Mouse (Mus musculus) heart, adult 2 months (tissue): Measurements from ENCODE around the gene Slc6a6. TPM values are rescaled to one million over a fixed set of nuclear protein-coding genes. Genes with fewer than 3 reads are reported as not detected.
A peak's percentile ranks its signal among the peaks of the same experiment; 100 is the strongest.

ENCODE experiments used
- DNase-seq, 2 experiments: peaks; one replicate each; pipeline ENCODE4 v3.0.0; 2021
- H3K27ac ChIP-seq: fragments of 200-600 bp; 2 replicates; pipeline ENCODE4 v1.8.1; 2022
- H3K27me3 ChIP-seq: fragments of 200-500 bp; 2 replicates; pipeline ENCODE4 v1.6.1; 2012; ENCODE audit warnings: mild to moderate bottlenecking, low read length, inconsistent platforms, mixed read lengths; ENCODE audit not compliant: control insufficient read depth, insufficient read depth
- H3K36me3 ChIP-seq: fragments of 200-500 bp; 2 replicates; pipeline ENCODE4 v1.6.1; 2012; ENCODE audit warnings: low read length, inconsistent platforms; ENCODE audit not compliant: control insufficient read depth, insufficient read depth
- H3K4me1 ChIP-seq: fragments of 200-500 bp; 2 replicates; pipeline ENCODE4 v1.6.1; 2011; ENCODE audit warnings: low read length; ENCODE audit not compliant: control insufficient read depth, insufficient read depth
- H3K4me3 ChIP-seq: fragments of 200-600 bp; 2 replicates; pipeline ENCODE4 v1.8.1; 2022
- H3K79me2 ChIP-seq: fragments of 200-500 bp; replicated peaks from 2 replicates; pipeline ENCODE4 v1.6.1; 2012; ENCODE audit warnings: mild to moderate bottlenecking, inconsistent platforms, low read length, moderate library complexity, mixed read lengths; ENCODE audit not compliant: control insufficient read depth, insufficient read depth
- H3K9ac ChIP-seq: fragments of 200-500 bp; 2 replicates; pipeline ENCODE4 v1.6.1; 2012; ENCODE audit warnings: low read depth, mild to moderate bottlenecking, control low read depth, inconsistent platforms, low read length, mixed read lengths
- CTCF ChIP-seq: fragments of 200-600 bp; IDR thresholded peaks from 2 replicates; pipeline ENCODE4 v1.8.1; 2022; ENCODE audit warnings: antibody characterized with exemption, mild to moderate bottlenecking, moderate library complexity
- EP300 ChIP-seq: fragments of 200-500 bp; IDR thresholded peaks from 2 replicates; pipeline ENCODE4 v1.6.1; 2011; ENCODE audit warnings: low read depth, low read length, control low read depth; ENCODE audit not compliant: insufficient read depth
- POLR2A ChIP-seq: fragments of 200-500 bp; IDR thresholded peaks from 2 replicates; pipeline ENCODE4 v1.6.1; 2011; ENCODE audit warnings: mild to moderate bottlenecking, low read depth, low read length, control low read depth; ENCODE audit not compliant: insufficient read depth
- WGBS: fragments of 180-500 bp; shearing (Covaris S2); methylation state at CpG from one replicate; pipeline ENCODE4 v1.1.7; 2018; 5-methylcytosine and 5-hydroxymethylcytosine counted together
- intact Hi-C: fragments of 180-260 bp; cut with DNase I; formaldehyde crosslinking; loops from one replicate; pipeline ENCODE4 v1.15.1; 2025
- polyA plus RNA-seq: library from polyadenylated mRNA; depleted of rRNA; stranded (reverse); fragments of >200 nt; gene quantifications from 2 replicates; pipeline ENCODE4 v1.2.3, GENCODE M21; 2012
- total RNA-seq, 2 experiments: library from RNA; stranded (reverse); gene quantifications; 2 replicates each; pipeline ENCODE4 v1.2.3; 2021

Slc6a6 gene
- total and polyA plus RNA-seq, 3 experiments, result 56.4 to 96.9 (median 86.2) TPM

GRCm38 (mm10) chr6:91706072-91706776 is 22.4 kb downstream of the Slc6a6 start:
- Histone ChIP-seq H3K79me2 (no peaks in the 10 kb centered on the region), H3K9ac (no peak overlapping the region), H3K36me3 (no peaks in the 10 kb centered on the region), H3K27me3 (no peaks in the 10 kb centered on the region), H3K4me1 (no peaks in the 10 kb centered on the region), H3K4me3 (no peak overlapping the region), H3K27ac (no peak overlapping the region)
- 85% methylated on average over 13 of the region's 13 CpGs for WGBS
- intact Hi-C loops, result no loop called here
- peak in 1 of 2 experiments; percentile 17 for DNase-seq
- TF ChIP-seq POLR2A, result no peak
- no peak for TF ChIP-seq EP300
- TF ChIP-seq CTCF, result no peak

- TF ChIP-seq CTCF (no peak), EP300 (no peak), POLR2A (no peak)
- no peak overlapping the region for H3K4me3 ChIP-seq
- H3K79me2 ChIP-seq, result no peaks in the 10 kb centered on the region
- DNase-seq, result no peak
- no peak overlapping the region for H3K27ac ChIP-seq
- no peak overlapping the region for H3K9ac ChIP-seq
- 94% methylated on average over 8 of the region's 8 CpGs for WGBS
- no peaks in the 10 kb centered on the region for H3K27me3 ChIP-seq
- no peaks in the 10 kb centered on the region for H3K36me3 ChIP-seq
- intact Hi-C loops, result no loop called here
- peaks cover 6% of the 10 kb centered on the region for H3K4me1 ChIP-seq
These were observed 23.5 kb downstream of the Slc6a6 start for GRCm38 (mm10) chr6:91707276-91707885.

GRCm38 (mm10) chr6:91707886-91708564 is 24.2 kb downstream of the Slc6a6 start:
- no peak overlapping the region for H3K27ac ChIP-seq
- H3K27me3 ChIP-seq, result no peaks in the 10 kb centered on the region
- peaks cover 3% of the 10 kb centered on the region; the same call in 1 of the 2 replicates for H3K36me3 ChIP-seq
- no peak overlapping the region for H3K9ac ChIP-seq
- TF ChIP-seq EP300, result no peak
- DNase-seq, result no peak
- intact Hi-C loops, result no loop called here
- no peaks in the 10 kb centered on the region for H3K79me2 ChIP-seq
- 94% methylated on average over 11 of the region's 11 CpGs for WGBS
- H3K4me3 ChIP-seq, result no peak overlapping the region
- H3K4me1 ChIP-seq, result peaks cover 8% of the 10 kb centered on the region

GRCm38 (mm10) chr6:91708919-91709318 is 25.1 kb downstream of the Slc6a6 start:
- H3K36me3 ChIP-seq, result peaks cover 4% of the 10 kb centered on the region; the same call in 1 of the 2 replicates
- no peak for TF ChIP-seq EP300
- TF ChIP-seq CTCF, result peak; percentile 49
- no peak overlapping the region for H3K27ac ChIP-seq

GRCm38 (mm10) chr6:91710345-91710930 is 26.6 kb downstream of the Slc6a6 start:
- no peak for DNase-seq
- no peak overlapping the region for H3K9ac ChIP-seq
- H3K36me3 ChIP-seq, result peaks cover 8% of the 10 kb centered on the region
- no peaks in the 10 kb centered on the region for H3K79me2 ChIP-seq
- intact Hi-C loops, result no loop called here
- no peak overlapping the region for H3K27ac ChIP-seq
- no peak overlapping the region for H3K4me3 ChIP-seq
- no peak for TF ChIP-seq POLR2A
- TF ChIP-seq CTCF, result no peak
- TF ChIP-seq EP300, result no peak
- no peaks in the 10 kb centered on the region for H3K27me3 ChIP-seq
- 71% methylated on average over 6 of the region's 6 CpGs for WGBS
- peaks cover 8% of the 10 kb centered on the region for H3K4me1 ChIP-seq

More at GRCm38 (mm10) chr6:91708919-91709318, 25.1 kb downstream of the Slc6a6 start:
- Histone ChIP-seq H3K4me1 (peaks cover 8% of the 10 kb centered on the region), H3K9ac (no peak overlapping the region), H3K4me3 (no peak overlapping the region), H3K79me2 (no peaks in the 10 kb centered on the region), H3K27me3 (no peaks in the 10 kb centered on the region)
- intact Hi-C loops, result no loop called here
- WGBS, result 100% methylated on average over 2 of the region's 2 CpGs
- no peak for DNase-seq
